12 mouse cellular contexts compared by ENCODE assay signal in the genomic region with DNA sequence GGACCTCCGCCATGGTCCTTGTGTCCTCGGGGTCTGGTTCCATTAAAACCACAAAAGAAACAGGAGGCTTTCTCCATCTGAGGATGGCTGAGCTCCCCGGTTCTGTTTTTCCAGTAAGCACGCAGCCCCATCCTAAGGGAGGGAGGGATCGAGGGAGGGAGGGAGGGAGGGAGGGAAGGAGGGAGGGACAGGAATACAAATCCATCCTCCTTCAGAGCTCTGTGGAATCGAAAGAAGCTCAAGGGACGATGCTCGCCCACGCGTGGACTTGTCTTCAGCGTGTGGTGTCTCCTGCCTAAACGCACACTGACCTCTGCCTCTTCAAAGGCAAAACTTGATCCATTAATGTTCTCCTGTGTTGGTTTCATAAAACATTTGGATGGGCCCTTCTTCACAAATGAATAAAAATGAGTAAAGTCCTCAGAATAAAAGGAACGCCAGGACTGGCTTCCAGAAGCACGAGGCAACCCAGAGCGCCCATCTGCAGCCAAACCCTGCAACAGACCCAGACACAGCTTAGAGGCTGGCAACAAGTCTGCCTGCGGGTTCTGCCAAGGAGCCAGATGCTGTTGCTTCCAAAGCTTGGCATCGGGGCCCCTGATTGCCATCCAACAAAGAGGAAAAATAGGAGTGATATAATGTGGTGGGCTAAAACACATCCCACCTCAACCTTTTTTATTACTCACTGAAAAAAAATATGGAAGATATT.
DNase-seq lines count a peak whose midpoint lies in the region; ATAC-seq lines count a peak whose summit lies in the region.
"Had no signal": no experiment of that assay in that cellular context is flagged by ENCODE, and none has a peak within 500 bp of the region (broad histone marks: within the 10 kb centered on the region; RNA-seq: fewer than 3 reads in every experiment).

No protein-coding gene starts in this region.

- no peak overlapping the region for H3K4me2 ChIP-seq in hindbrain, embryonic 16.5 days (ENCODE audit: low read length)
- no peak overlapping the region for H3K4me2 ChIP-seq in hindbrain, embryonic 13.5 days
- no peak overlapping the region; the same call in 1 of the 2 replicates for H3K4me2 ChIP-seq in forebrain, embryonic 16.5 days (ENCODE audit: low read length)
- H3K4me2 ChIP-seq: limb, embryonic 15.5 days; midbrain, embryonic 13.5 days had no signal

- ATAC-seq in hindbrain, embryonic 16.5 days, result peak; percentile 92
- no peak for ATAC-seq in hindbrain, embryonic 13.5 days (ENCODE audit: low FRiP score)
- peak; percentile 95 for ATAC-seq in forebrain, embryonic 16.5 days
- no peak for ATAC-seq in megakaryocyte-erythroid progenitor cell, adult 5-6 weeks (replicated peaks; ENCODE audit: low FRiP score, low TSS enrichment, poor library complexity, severe bottlenecking)
- ATAC-seq: midbrain, embryonic 13.5 days had no signal

- WGBS in hindbrain, embryonic 16.5 days, result 74% methylated on average over 17 of the region's 17 CpGs
- WGBS in hindbrain, embryonic 13.5 days, result 84% methylated on average over 17 of the region's 17 CpGs
- 63% methylated on average over 17 of the region's 17 CpGs for WGBS in forebrain, embryonic 16.5 days

- H3K27me3 ChIP-seq in hindbrain, embryonic 16.5 days (replicated peaks; ENCODE audit: control insufficient read depth, insufficient read depth, low read length), result no peaks in the 10 kb centered on the region
- no peaks in the 10 kb centered on the region for H3K27me3 ChIP-seq in hindbrain, embryonic 13.5 days
- H3K27me3 ChIP-seq in forebrain, embryonic 16.5 days (replicated peaks; ENCODE audit: control insufficient read depth, insufficient read depth, low read length), result no peaks in the 10 kb centered on the region
- H3K27me3 ChIP-seq: CH12.LX; limb, embryonic 15.5 days; midbrain, embryonic 13.5 days had no signal

- H3K27ac ChIP-seq in hindbrain, embryonic 16.5 days (ENCODE audit: low read depth, low read length), result peak overlapping the region; percentile 46; the same call in 1 of the 2 replicates
- no peak overlapping the region for H3K27ac ChIP-seq in hindbrain, embryonic 13.5 days
- H3K27ac ChIP-seq in forebrain, embryonic 16.5 days (ENCODE audit: low read length), result peak overlapping the region; percentile 86
- H3K27ac ChIP-seq: limb, embryonic 15.5 days; midbrain, embryonic 13.5 days had no signal

- H3K36me3 ChIP-seq in hindbrain, embryonic 16.5 days (ENCODE audit: control insufficient read depth, insufficient read depth, low read length), result no peaks in the 10 kb centered on the region
- H3K36me3 ChIP-seq in hindbrain, embryonic 13.5 days, result no peaks in the 10 kb centered on the region
- H3K36me3 ChIP-seq in forebrain, embryonic 16.5 days (ENCODE audit: control insufficient read depth, insufficient read depth), result no peaks in the 10 kb centered on the region
- H3K36me3 ChIP-seq: limb, embryonic 15.5 days; midbrain, embryonic 13.5 days had no signal

- no peak overlapping the region for H3K4me3 ChIP-seq in hindbrain, embryonic 16.5 days (ENCODE audit: low read length)
- H3K4me3 ChIP-seq in hindbrain, embryonic 13.5 days, result no peak overlapping the region
- H3K4me3 ChIP-seq in forebrain, embryonic 16.5 days (replicated peaks; ENCODE audit: low read length), result no peak overlapping the region
- H3K4me3 ChIP-seq: limb, embryonic 15.5 days; midbrain, embryonic 13.5 days had no signal

- DNase-seq in layer of hippocampus, postnatal 14 days (ENCODE audit: low spot score in 2 of 2), result peak; percentile 83 to 97
- peak; percentile 71 for DNase-seq in right cerebral cortex, postnatal 4 days
- no peak for DNase-seq in urinary bladder, postnatal 4 days (ENCODE audit: low spot score in 2 of 2)
- DNase-seq in natural killer cell, adult 2 months (ENCODE audit: low spot score in 2 of 2), result no peak
- DNase-seq: spleen, adult 18-20 months had no signal

- no peaks in the 10 kb centered on the region for H3K9me3 ChIP-seq in hindbrain, embryonic 16.5 days (ENCODE audit: control insufficient read depth, low read length)
- no peaks in the 10 kb centered on the region for H3K9me3 ChIP-seq in hindbrain, embryonic 13.5 days
- no peaks in the 10 kb centered on the region for H3K9me3 ChIP-seq in forebrain, embryonic 16.5 days (ENCODE audit: control insufficient read depth, low read length)
- H3K9me3 ChIP-seq: limb, embryonic 15.5 days; midbrain, embryonic 13.5 days had no signal

- no peak overlapping the region for H3K9ac ChIP-seq in hindbrain, embryonic 16.5 days (ENCODE audit: low read depth, low read length)
- no peak overlapping the region for H3K9ac ChIP-seq in hindbrain, embryonic 13.5 days
- H3K9ac ChIP-seq in forebrain, embryonic 16.5 days (replicated peaks; ENCODE audit: low read depth, low read length), result no peak overlapping the region
- H3K9ac ChIP-seq: limb, embryonic 15.5 days; midbrain, embryonic 13.5 days had no signal

- no peaks in the 10 kb centered on the region for H3K4me1 ChIP-seq in hindbrain, embryonic 16.5 days (ENCODE audit: control insufficient read depth, insufficient read depth, low read depth, low read length)
- no peaks in the 10 kb centered on the region for H3K4me1 ChIP-seq in hindbrain, embryonic 13.5 days (replicated peaks)
- peaks cover 18% of the 10 kb centered on the region for H3K4me1 ChIP-seq in forebrain, embryonic 16.5 days (replicated peaks; ENCODE audit: control insufficient read depth, insufficient read depth, low read length)
- H3K4me1 ChIP-seq: limb, embryonic 15.5 days; midbrain, embryonic 13.5 days had no signal

Comparison
In these comparisons a context has a peak if more than half of its experiments do, and no peak if none do; other contexts are left out.
1. ATAC-seq: peak in hindbrain, embryonic 16.5 days (single experiment) and forebrain, embryonic 16.5 days (single experiment); none in hindbrain, embryonic 13.5 days (single experiment) and megakaryocyte-erythroid progenitor cell, adult 5-6 weeks (single experiment).
2. DNase-seq: peak in layer of hippocampus, postnatal 14 days (2 of 2) and right cerebral cortex, postnatal 4 days (single experiment); none in urinary bladder, postnatal 4 days (0 of 2) and natural killer cell, adult 2 months (0 of 2).